Mouse (Mus musculus) megakaryocyte, embryonic 14.5 days (primary cell): ENCODE measurements around the gene Tmem235.

Experiments
- FLI1 ChIP-seq: IDR thresholded peaks from 2 replicates; pipeline ENCODE4 v1.6.1; 2012; ENCODE audit warnings: low read length, inconsistent platforms, mixed read lengths
- GATA1 ChIP-seq: IDR thresholded peaks from 3 replicates; pipeline ENCODE4 v1.6.1; 2012; ENCODE audit warnings: mixed read lengths, low read length, inconsistent platforms, borderline replicate concordance

DNA sequence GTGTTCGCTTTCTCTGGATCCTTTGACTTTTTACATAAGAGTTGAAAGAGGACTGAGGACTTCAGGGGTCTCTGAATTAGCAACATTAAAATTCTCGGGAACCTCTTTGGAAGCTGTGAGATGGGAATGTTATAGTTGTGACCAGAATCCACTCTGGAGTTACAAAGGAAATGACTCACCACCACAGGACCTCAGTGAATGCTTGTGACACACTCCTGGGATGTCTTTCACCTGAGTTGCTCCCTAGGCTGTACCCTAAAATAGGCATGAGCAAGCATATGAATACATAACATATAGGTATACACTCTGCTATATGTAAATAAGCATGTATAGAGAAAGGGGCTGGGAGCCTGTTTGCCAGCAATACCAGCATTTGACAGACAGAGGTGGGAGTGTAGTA lies 17.1 kb upstream of the Tmem235 start:
- TF ChIP-seq FLI1 (no peak), GATA1 (no peak)
